Mouse (Mus musculus): ENCODE results near the gene Ceacam19. TPM values are rescaled to one million over a fixed set of nuclear protein-coding genes. Genes with fewer than 3 reads are reported as not detected.

Gene Ceacam19
- polyA plus RNA-seq, 1 experiment from 2014 or later, result not detected

DNA sequence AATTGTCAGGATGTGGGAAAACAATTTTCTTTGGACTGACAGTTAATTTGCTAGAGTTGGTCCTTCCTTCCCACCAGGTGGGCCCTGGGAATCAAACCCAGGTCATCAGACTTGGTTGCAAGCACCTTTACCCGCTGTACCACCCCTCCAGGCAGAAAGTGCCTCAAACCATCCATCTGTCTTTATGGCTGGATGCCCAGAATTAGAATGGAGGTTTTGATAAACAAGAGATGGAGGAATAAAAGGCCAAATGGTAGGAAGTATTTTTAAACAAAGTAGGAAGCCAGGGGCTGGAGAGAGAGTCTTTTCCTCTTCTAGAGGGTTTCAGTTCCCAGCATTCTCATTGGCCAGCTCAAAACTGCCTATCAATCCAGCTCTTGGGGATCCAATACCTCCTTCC, 37.6 kb upstream of the Ceacam19 start:
- Histone ChIP-seq H3K4me3 (ENCODE audit: low read length) (no peak overlapping the region), H3K4me1 (ENCODE audit: insufficient read depth, low read length) (no peaks in the 10 kb centered on the region), H3K27ac (ENCODE audit: low read length) (no peak overlapping the region), H3K27me3 (ENCODE audit: insufficient read depth, low read length) (no peaks in the 10 kb centered on the region), H3K9me3 (ENCODE audit: low read length) (no peaks in the 10 kb centered on the region), H3K4me2 (replicated peaks; ENCODE audit: low read depth, low read length) (no peak overlapping the region), H3K9ac (replicated peaks; ENCODE audit: low read length) (no peak overlapping the region), H3K36me3 (ENCODE audit: insufficient read depth, low read length) (no peaks in the 10 kb centered on the region)
- WGBS, result 83% methylated on average over 1 of the region's 1 CpGs
- ATAC-seq (ENCODE audit: low FRiP score, low TSS enrichment), result no peak

DNA sequence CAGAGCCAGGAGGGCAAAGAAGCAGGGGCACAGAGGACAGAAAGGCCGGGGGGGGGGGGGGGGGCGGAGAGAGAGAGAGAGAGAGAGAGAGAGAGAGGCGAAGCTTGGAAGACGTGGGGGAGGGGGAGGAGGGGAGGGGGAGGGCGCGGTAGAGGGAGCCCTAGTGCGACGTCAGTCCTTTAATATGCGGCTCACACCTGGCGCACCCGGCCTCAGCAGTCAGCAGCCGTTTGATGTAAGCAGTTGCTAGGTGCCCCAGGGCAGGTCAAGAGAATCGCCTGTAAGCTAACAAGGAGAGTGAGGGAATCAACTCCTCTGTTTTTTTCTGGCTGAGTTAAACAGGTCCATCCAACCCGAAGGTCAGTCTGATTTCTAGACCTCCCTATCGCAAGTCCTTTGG, 36.0 kb upstream of the Ceacam19 start:
- H3K27me3 ChIP-seq (ENCODE audit: insufficient read depth, low read length), result no peaks in the 10 kb centered on the region
- ATAC-seq (ENCODE audit: low FRiP score, low TSS enrichment), result no peak
- H3K36me3 ChIP-seq (ENCODE audit: insufficient read depth, low read length), result no peaks in the 10 kb centered on the region
- no peak overlapping the region for H3K4me2 ChIP-seq (replicated peaks; ENCODE audit: low read depth, low read length)
- 0 out of 2 replicates have a peak, but pooled peaks cover 6% of the 10 kb centered on the region for H3K4me1 ChIP-seq (ENCODE audit: insufficient read depth, low read length)
- H3K27ac ChIP-seq (ENCODE audit: low read length), result no peak overlapping the region
- no peak overlapping the region for H3K4me3 ChIP-seq (ENCODE audit: low read length)
- no peak overlapping the region for H3K9ac ChIP-seq (replicated peaks; ENCODE audit: low read length)
- 8% methylated on average over 10 of the region's 15 CpGs for WGBS
- no peaks in the 10 kb centered on the region for H3K9me3 ChIP-seq (ENCODE audit: low read length)

DNA sequence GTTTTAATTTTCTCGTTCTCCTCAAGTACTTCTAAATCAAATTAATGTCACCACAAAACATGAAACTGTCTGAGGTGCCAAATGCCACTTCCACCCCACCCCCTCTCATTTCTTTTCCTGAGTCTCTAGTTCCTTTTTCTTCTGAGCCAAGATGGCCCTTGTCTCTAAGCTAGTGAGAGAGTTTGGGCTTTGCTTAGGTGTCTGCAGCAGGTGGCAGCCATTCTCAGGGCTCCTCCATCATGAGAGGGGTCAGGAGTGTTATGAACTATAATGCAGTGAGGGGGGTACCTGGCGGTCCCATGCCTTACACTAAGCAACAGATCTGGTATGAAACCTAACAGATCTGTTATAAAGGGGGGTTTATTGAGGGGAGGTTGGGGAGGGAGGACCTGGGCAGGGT, 35.6 kb upstream of the Ceacam19 start:
- Histone ChIP-seq H3K36me3 (ENCODE audit: insufficient read depth, low read length) (no peaks in the 10 kb centered on the region), H3K9me3 (ENCODE audit: low read length) (no peaks in the 10 kb centered on the region), H3K4me1 (ENCODE audit: insufficient read depth, low read length) (0 out of 2 replicates have a peak, but pooled peaks cover 6% of the 10 kb centered on the region), H3K4me3 (ENCODE audit: low read length) (no peak overlapping the region), H3K4me2 (replicated peaks; ENCODE audit: low read depth, low read length) (no peak overlapping the region), H3K27ac (ENCODE audit: low read length) (no peak overlapping the region), H3K9ac (replicated peaks; ENCODE audit: low read length) (no peak overlapping the region), H3K27me3 (ENCODE audit: insufficient read depth, low read length) (no peaks in the 10 kb centered on the region)
- no peak for ATAC-seq (ENCODE audit: low FRiP score, low TSS enrichment)
- 31% methylated on average over 2 of the region's 2 CpGs for WGBS

DNA sequence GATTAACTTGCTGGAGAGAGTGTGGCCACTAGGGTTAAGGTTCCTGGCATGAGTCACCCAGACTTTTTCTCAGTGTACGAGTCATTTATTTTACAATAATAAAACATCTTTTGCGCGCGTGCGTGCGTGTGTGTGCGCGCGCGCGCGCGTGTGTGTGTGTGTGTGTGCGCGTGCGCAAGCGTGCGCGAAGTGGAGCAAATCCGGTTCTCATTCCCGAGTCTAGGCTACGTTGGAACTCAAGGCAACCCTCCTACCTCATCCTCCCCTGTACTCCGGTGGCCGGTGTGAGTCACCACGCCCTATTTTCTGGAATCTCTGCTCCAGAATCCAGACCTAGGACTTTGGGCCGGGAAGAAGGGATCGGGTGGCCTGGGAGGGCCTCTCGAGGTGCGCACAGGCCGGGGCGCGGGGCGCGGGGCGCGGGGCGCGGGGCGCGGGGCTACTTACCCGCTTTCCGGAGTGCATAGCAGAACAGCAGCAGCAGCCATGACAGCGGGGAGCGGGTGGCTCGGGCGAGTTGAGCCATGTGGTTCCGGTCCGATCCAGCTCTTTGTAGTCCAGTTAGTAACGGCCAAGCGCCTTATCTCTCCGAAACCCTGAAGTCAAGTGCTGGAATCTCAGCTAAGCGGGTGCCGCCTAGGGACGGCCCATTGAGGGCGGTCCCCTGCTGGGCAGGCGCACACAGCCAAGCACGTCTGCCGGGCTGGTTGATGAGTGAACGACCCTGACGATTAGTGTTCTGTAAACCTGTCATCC, 32.9 kb upstream of the Ceacam19 start, which contains the start of gene Pvr:
Pvr (minus strand) TSS at position 655 of the 756 bp plus-strand sequence.
- Histone ChIP-seq H3K4me1 (ENCODE audit: insufficient read depth, low read length) (0 out of 2 replicates have a peak, but pooled peaks cover 6% of the 10 kb centered on the region), H3K9ac (replicated peaks; ENCODE audit: low read length) (peak within 1 kb of the TSS; percentile 80), H3K27ac (ENCODE audit: low read length) (peak within 1 kb of the TSS; percentile 77), H3K4me3 (ENCODE audit: low read length) (peak within 1 kb of the TSS; percentile 75), H3K4me2 (replicated peaks; ENCODE audit: low read depth, low read length) (peak within 1 kb of the TSS; percentile 69), H3K9me3 (ENCODE audit: low read length) (no peaks in the 10 kb centered on the region), H3K36me3 (ENCODE audit: insufficient read depth, low read length) (peaks cover 15% of the 10 kb centered on the region; the same call in 1 of the 2 replicates), H3K27me3 (ENCODE audit: insufficient read depth, low read length) (no peaks in the 10 kb centered on the region)
- peak; percentile 94 for ATAC-seq (ENCODE audit: low FRiP score, low TSS enrichment)
- WGBS, result 1% methylated on average over 58 of the region's 60 CpGs

DNA sequence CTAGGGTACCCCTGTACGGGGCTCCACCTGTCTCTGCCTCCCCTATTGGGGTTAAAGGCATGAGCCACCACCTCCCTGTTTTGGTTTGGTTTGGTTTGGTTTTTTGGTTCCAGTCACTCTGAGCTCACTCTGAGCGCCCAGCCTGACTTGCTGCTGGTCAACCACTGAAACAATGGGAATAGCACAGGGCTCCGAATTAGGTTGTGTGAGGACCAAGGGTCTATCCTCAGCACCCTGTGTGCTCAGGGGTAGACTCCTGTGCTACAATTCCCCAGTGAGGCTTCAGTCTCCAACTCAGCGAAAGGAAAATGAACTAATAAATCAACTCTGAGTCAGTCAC, 32.4 kb upstream of the Ceacam19 start:
- no peaks in the 10 kb centered on the region for H3K27me3 ChIP-seq (ENCODE audit: insufficient read depth, low read length)
- H3K4me1 ChIP-seq (ENCODE audit: insufficient read depth, low read length), result 0 out of 2 replicates have a peak, but pooled peaks cover 6% of the 10 kb centered on the region
- peaks cover 18% of the 10 kb centered on the region; the same call in 1 of the 2 replicates for H3K36me3 ChIP-seq (ENCODE audit: insufficient read depth, low read length)
- peak overlapping the region; percentile 80 for H3K9ac ChIP-seq (replicated peaks; ENCODE audit: low read length)
- WGBS, result 29% methylated on average over 4 of the region's 4 CpGs
- H3K9me3 ChIP-seq (ENCODE audit: low read length), result no peaks in the 10 kb centered on the region
- H3K27ac ChIP-seq (ENCODE audit: low read length), result peak overlapping the region; percentile 77
- peak overlapping the region; percentile 75 for H3K4me3 ChIP-seq (ENCODE audit: low read length)
- peak overlapping the region; percentile 69 for H3K4me2 ChIP-seq (replicated peaks; ENCODE audit: low read depth, low read length)
- ATAC-seq (ENCODE audit: low FRiP score, low TSS enrichment), result peak; percentile 66

DNA sequence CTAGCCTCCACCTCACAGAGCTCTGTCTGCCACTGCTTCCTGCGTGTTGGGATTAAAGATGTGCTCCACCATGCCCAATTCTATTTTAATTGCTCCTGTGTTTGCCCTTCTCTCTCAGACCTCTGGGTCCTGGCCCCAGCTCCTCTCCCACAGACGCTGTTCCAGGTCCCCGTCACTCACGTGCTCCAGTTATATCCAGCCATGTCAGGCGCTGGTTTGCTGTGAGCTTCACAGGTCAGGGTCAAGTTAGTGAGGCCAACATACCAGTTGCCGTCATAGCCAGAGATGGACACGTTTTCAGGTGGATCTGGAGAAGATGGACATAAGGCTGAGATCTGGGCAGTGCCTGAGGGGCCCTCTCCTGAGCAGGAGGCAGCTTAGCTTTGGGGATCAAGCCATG, 26.8 kb upstream of the Ceacam19 start:
- H3K4me2 ChIP-seq (replicated peaks; ENCODE audit: low read depth, low read length), result no peak overlapping the region
- peaks cover 33% of the 10 kb centered on the region; the same call in 1 of the 2 replicates for H3K36me3 ChIP-seq (ENCODE audit: insufficient read depth, low read length)
- H3K9ac ChIP-seq (replicated peaks; ENCODE audit: low read length), result no peak overlapping the region
- ATAC-seq (ENCODE audit: low FRiP score, low TSS enrichment), result no peak
- WGBS, result 91% methylated on average over 7 of the region's 7 CpGs
- no peaks in the 10 kb centered on the region for H3K4me1 ChIP-seq (ENCODE audit: insufficient read depth, low read length)
- no peak overlapping the region for H3K4me3 ChIP-seq (ENCODE audit: low read length)
- no peak overlapping the region for H3K27ac ChIP-seq (ENCODE audit: low read length)
- H3K27me3 ChIP-seq (ENCODE audit: insufficient read depth, low read length), result no peaks in the 10 kb centered on the region
- H3K9me3 ChIP-seq (ENCODE audit: low read length), result no peaks in the 10 kb centered on the region

DNA sequence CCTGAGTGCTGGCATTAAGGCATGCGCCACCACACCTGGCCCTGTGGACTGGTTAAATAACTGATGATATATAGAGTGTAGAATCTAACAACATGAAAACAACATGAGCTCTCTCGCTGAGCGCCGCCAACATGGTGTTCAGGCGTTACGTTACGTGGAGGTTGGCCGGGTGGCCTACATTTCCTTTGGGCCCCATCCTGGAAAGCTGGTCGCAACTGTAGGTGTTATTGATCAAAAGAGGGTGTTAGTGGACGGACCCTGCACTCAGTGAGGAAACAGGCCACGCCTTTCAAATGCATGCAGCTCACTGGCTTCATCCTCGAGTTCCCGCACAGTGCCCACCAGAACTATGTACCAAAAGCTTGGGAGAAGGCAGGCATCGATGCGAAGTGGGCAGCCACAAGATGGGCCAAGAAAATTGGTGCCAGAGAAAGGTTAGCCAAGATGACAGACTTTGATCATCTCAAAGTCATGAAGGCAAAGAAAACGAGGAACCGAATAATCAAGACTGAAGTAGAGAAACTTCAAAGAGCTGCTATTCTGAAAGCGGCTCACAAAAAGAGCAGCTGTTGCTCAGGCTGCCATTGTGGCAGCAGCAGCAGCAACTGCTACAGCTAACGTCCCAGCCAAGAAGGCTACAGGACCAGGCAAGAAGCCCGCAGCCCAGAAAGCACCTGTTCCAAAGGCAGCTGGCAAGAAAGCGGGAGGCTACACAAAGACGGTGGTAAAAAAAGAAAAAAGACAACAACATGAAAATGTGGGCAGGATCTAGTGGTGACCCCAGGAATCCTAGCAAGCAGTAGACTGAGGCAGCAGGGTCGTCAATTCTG, 24.1 kb upstream of the Ceacam19 start:
- no peaks in the 10 kb centered on the region for H3K9me3 ChIP-seq (ENCODE audit: low read length)
- no peaks in the 10 kb centered on the region for H3K4me1 ChIP-seq (ENCODE audit: insufficient read depth, low read length)
- H3K4me3 ChIP-seq (ENCODE audit: low read length), result no peak overlapping the region
- no peak overlapping the region for H3K9ac ChIP-seq (replicated peaks; ENCODE audit: low read length)
- no peak overlapping the region for H3K4me2 ChIP-seq (replicated peaks; ENCODE audit: low read depth, low read length)
- 90% methylated on average over 23 of the region's 23 CpGs for WGBS
- peaks cover 44% of the 10 kb centered on the region for H3K36me3 ChIP-seq (ENCODE audit: insufficient read depth, low read length)
- H3K27ac ChIP-seq (ENCODE audit: low read length), result no peak overlapping the region
- no peak for ATAC-seq (ENCODE audit: low FRiP score, low TSS enrichment)
- H3K27me3 ChIP-seq (ENCODE audit: insufficient read depth, low read length), result no peaks in the 10 kb centered on the region

DNA sequence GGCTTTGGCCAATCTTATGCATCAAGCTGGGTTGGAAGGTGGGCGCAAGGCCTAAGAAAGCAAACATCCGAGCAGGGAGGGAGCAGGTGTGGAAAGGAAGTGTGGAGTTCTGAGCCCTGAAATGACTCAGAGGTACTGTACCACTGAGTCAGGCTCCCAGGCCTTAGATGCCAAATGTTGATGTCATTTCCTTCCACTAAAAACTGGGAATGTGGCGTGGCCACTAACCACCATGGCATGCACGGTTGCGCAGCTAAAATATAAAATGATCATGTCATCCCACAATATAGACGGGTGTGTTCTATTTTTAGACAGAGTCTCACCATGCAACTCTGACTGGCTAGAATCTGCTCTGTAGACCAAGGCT, 23.5 kb upstream of the Ceacam19 start:
- peaks cover 44% of the 10 kb centered on the region for H3K36me3 ChIP-seq (ENCODE audit: insufficient read depth, low read length)

DNA sequence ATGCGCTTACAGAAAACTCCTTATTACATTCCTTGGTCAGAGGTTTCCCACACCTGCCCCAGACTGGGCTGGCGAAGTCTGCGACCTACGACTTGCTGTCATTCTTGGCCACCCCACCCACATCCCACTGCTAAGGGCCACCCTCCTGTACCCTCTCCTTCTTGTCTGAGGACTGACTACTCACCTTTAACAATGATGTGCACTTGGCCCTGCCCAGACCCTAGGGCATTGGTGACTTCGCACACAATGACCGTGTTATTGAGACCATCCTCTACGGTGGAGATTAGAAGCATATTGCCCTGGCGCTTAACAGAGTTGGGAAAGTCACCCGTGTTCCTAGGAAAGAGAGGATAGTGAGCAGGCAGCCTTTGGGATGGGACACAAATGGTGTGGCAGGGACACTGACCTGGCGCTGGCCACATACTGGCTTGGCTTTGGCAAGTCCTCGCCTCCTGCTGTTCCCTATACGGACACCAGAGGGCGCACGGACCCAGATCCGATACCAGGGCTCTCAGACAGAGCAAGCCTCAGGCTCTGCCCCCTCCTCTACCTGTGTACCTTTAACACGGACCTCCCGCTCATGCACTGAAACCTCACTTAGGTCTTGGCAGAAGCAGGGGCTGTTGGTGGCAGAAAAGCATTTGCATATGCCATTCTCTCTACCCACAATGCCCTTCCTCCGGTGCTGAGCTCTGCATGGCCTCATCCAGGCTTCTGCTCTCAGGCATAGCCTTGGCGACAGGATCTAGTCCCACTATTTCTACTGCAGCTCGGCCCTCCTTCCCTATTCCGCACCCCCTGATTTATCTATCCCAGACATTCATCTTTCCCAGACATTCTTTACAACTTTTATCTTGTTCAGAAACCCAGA, 22.9 kb upstream of the Ceacam19 start:
- ATAC-seq (ENCODE audit: low FRiP score, low TSS enrichment), result peak; percentile 81
- Histone ChIP-seq H3K9me3 (ENCODE audit: low read length) (peaks cover 5% of the 10 kb centered on the region; the same call in 1 of the 2 replicates), H3K27ac (ENCODE audit: low read length) (no peak overlapping the region), H3K4me1 (ENCODE audit: insufficient read depth, low read length) (no peaks in the 10 kb centered on the region), H3K36me3 (ENCODE audit: insufficient read depth, low read length) (peaks cover 41% of the 10 kb centered on the region), H3K4me3 (ENCODE audit: low read length) (no peak overlapping the region), H3K9ac (replicated peaks; ENCODE audit: low read length) (no peak overlapping the region), H3K4me2 (replicated peaks; ENCODE audit: low read depth, low read length) (no peak overlapping the region), H3K27me3 (ENCODE audit: insufficient read depth, low read length) (no peaks in the 10 kb centered on the region)
- WGBS, result 49% methylated on average over 21 of the region's 21 CpGs

More for the DNA sequence above, 23.5 kb upstream of the Ceacam19 start:
- 0 out of 2 replicates have a peak, but pooled peaks cover 3% of the 10 kb centered on the region for H3K9me3 ChIP-seq (ENCODE audit: low read length)
- H3K4me1 ChIP-seq (ENCODE audit: insufficient read depth, low read length), result no peaks in the 10 kb centered on the region
- H3K4me3 ChIP-seq (ENCODE audit: low read length), result no peak overlapping the region
- ATAC-seq (ENCODE audit: low FRiP score, low TSS enrichment), result no peak; the same call in 1 of the 2 replicates
- H3K4me2 ChIP-seq (replicated peaks; ENCODE audit: low read depth, low read length), result no peak overlapping the region
- H3K27ac ChIP-seq (ENCODE audit: low read length), result no peak overlapping the region
- no peaks in the 10 kb centered on the region for H3K27me3 ChIP-seq (ENCODE audit: insufficient read depth, low read length)
- WGBS, result 84% methylated on average over 6 of the region's 6 CpGs
- no peak overlapping the region for H3K9ac ChIP-seq (replicated peaks; ENCODE audit: low read length)

All from kidney, embryonic 16.5 days (tissue).